Mouse (Mus musculus): ENCODE data around the gene B4galnt3. TPM values are rescaled to one million over a fixed set of nuclear protein-coding genes. Genes with fewer than 3 reads are reported as not detected.
A peak's percentile ranks its signal among the peaks of the same experiment; 100 is the strongest.

B4galnt3 gene
- polyA plus RNA-seq, 1 experiment, result 15.8 TPM

GRCm38 (mm10) chr6:120255701-120256100, 38.7 kb downstream of the B4galnt3 start:
- H3K36me3 ChIP-seq (ENCODE audit: control insufficient read depth, insufficient read depth, low read length), result no peaks in the 10 kb centered on the region
- 83% methylated on average over 12 of the region's 12 CpGs for WGBS
- TF ChIP-seq CTCF (IDR thresholded peaks at IDR 0.05; ENCODE audit: extremely low read depth, insufficient read length, insufficient replicate concordance, low read depth, low read length), result no peak
- no peak for TF ChIP-seq POLR2A (IDR thresholded peaks at IDR 0.05; ENCODE audit: low read depth, low read length)
- H3K4me3 ChIP-seq (ENCODE audit: low read depth, low read length), result no peak overlapping the region
- peak overlapping the region; percentile 93 for H3K27ac ChIP-seq (ENCODE audit: insufficient read depth, low read depth, low read length)
- H3K4me1 ChIP-seq (ENCODE audit: control insufficient read depth, insufficient read depth, insufficient read length, low read length), result peaks cover 20% of the 10 kb centered on the region
- H3K27me3 ChIP-seq (ENCODE audit: control insufficient read depth, insufficient read depth, low read length), result no peaks in the 10 kb centered on the region

GRCm38 (mm10) chr6:120255144-120255543, 39.2 kb downstream of the B4galnt3 start:
- peak overlapping the region; percentile 93 for H3K27ac ChIP-seq (ENCODE audit: insufficient read depth, low read depth, low read length)
- TF ChIP-seq CTCF (IDR thresholded peaks at IDR 0.05; ENCODE audit: extremely low read depth, insufficient read length, insufficient replicate concordance, low read depth, low read length), result no peak
- TF ChIP-seq POLR2A (IDR thresholded peaks at IDR 0.05; ENCODE audit: low read depth, low read length), result no peak
- H3K27me3 ChIP-seq (ENCODE audit: control insufficient read depth, insufficient read depth, low read length), result no peaks in the 10 kb centered on the region
- WGBS, result 35% methylated on average over 4 of the region's 4 CpGs
- no peak overlapping the region for H3K4me3 ChIP-seq (ENCODE audit: low read depth, low read length)
- H3K36me3 ChIP-seq (ENCODE audit: control insufficient read depth, insufficient read depth, low read length), result no peaks in the 10 kb centered on the region
- H3K4me1 ChIP-seq (ENCODE audit: control insufficient read depth, insufficient read depth, insufficient read length, low read length), result peaks cover 26% of the 10 kb centered on the region

GRCm38 (mm10) chr6:120254640-120255039, 39.7 kb downstream of the B4galnt3 start:
- 14% methylated on average over 4 of the region's 4 CpGs for WGBS
- H3K27ac ChIP-seq (ENCODE audit: insufficient read depth, low read depth, low read length), result peak overlapping the region; percentile 93
- no peaks in the 10 kb centered on the region for H3K36me3 ChIP-seq (ENCODE audit: control insufficient read depth, insufficient read depth, low read length)
- H3K4me1 ChIP-seq (ENCODE audit: control insufficient read depth, insufficient read depth, insufficient read length, low read length), result peaks cover 31% of the 10 kb centered on the region
- no peak for TF ChIP-seq POLR2A (IDR thresholded peaks at IDR 0.05; ENCODE audit: low read depth, low read length)
- peak; percentile 55; the same call in 1 of the 2 replicates for TF ChIP-seq CTCF (IDR thresholded peaks at IDR 0.05; ENCODE audit: extremely low read depth, insufficient read length, insufficient replicate concordance, low read depth, low read length)
- H3K27me3 ChIP-seq (ENCODE audit: control insufficient read depth, insufficient read depth, low read length), result no peaks in the 10 kb centered on the region
- H3K4me3 ChIP-seq (ENCODE audit: low read depth, low read length), result peak overlapping the region; percentile 23; the same call in 1 of the 2 replicates

- H3K4me1 ChIP-seq (ENCODE audit: control insufficient read depth, insufficient read depth, insufficient read length, low read length), result peaks cover 32% of the 10 kb centered on the region
- peak overlapping the region; percentile 30 for H3K27ac ChIP-seq (ENCODE audit: insufficient read depth, low read depth, low read length)
- H3K27me3 ChIP-seq (ENCODE audit: control insufficient read depth, insufficient read depth, low read length), result no peaks in the 10 kb centered on the region
- no peak overlapping the region for H3K4me3 ChIP-seq (ENCODE audit: low read depth, low read length)
- no peaks in the 10 kb centered on the region for H3K36me3 ChIP-seq (ENCODE audit: control insufficient read depth, insufficient read depth, low read length)
- TF ChIP-seq CTCF (IDR thresholded peaks at IDR 0.05; ENCODE audit: extremely low read depth, insufficient read length, insufficient replicate concordance, low read depth, low read length) (no peak), POLR2A (IDR thresholded peaks at IDR 0.05; ENCODE audit: low read depth, low read length) (no peak)
- 55% methylated on average over 2 of the region's 2 CpGs for WGBS
Observed at GRCm38 (mm10) chr6:120252741-120253140, 41.6 kb downstream of the B4galnt3 start.

- no peak for TF ChIP-seq CTCF (IDR thresholded peaks at IDR 0.05; ENCODE audit: extremely low read depth, insufficient read length, insufficient replicate concordance, low read depth, low read length)
- no peak for TF ChIP-seq POLR2A (IDR thresholded peaks at IDR 0.05; ENCODE audit: low read depth, low read length)
- Histone ChIP-seq H3K4me3 (ENCODE audit: low read depth, low read length) (0 out of 2 replicates have a peak overlapping the region, but pooled peaks have one; percentile 2), H3K27me3 (ENCODE audit: control insufficient read depth, insufficient read depth, low read length) (no peaks in the 10 kb centered on the region), H3K4me1 (ENCODE audit: control insufficient read depth, insufficient read depth, insufficient read length, low read length) (peaks cover 28% of the 10 kb centered on the region), H3K27ac (ENCODE audit: insufficient read depth, low read depth, low read length) (peak overlapping the region; percentile 76), H3K36me3 (ENCODE audit: control insufficient read depth, insufficient read depth, low read length) (no peaks in the 10 kb centered on the region)
- WGBS, result 22% methylated on average over 7 of the region's 7 CpGs
Observed at GRCm38 (mm10) chr6:120251010-120251409, 43.3 kb downstream of the B4galnt3 start.

- Histone ChIP-seq H3K27ac (ENCODE audit: insufficient read depth, low read depth, low read length) (no peak overlapping the region), H3K4me3 (ENCODE audit: low read depth, low read length) (no peak overlapping the region), H3K4me1 (ENCODE audit: control insufficient read depth, insufficient read depth, insufficient read length, low read length) (peaks cover 21% of the 10 kb centered on the region), H3K36me3 (ENCODE audit: control insufficient read depth, insufficient read depth, low read length) (no peaks in the 10 kb centered on the region), H3K27me3 (ENCODE audit: control insufficient read depth, insufficient read depth, low read length) (no peaks in the 10 kb centered on the region)
- WGBS, result 70% methylated on average over 5 of the region's 5 CpGs
- TF ChIP-seq CTCF (IDR thresholded peaks at IDR 0.05; ENCODE audit: extremely low read depth, insufficient read length, insufficient replicate concordance, low read depth, low read length), result no peak
- no peak for TF ChIP-seq POLR2A (IDR thresholded peaks at IDR 0.05; ENCODE audit: low read depth, low read length)
Observed at GRCm38 (mm10) chr6:120249831-120250230, 44.5 kb downstream of the B4galnt3 start.

- 88% methylated on average over 5 of the region's 5 CpGs for WGBS
- Histone ChIP-seq H3K4me3 (ENCODE audit: low read depth, low read length) (no peak overlapping the region), H3K27me3 (ENCODE audit: control insufficient read depth, insufficient read depth, low read length) (no peaks in the 10 kb centered on the region), H3K36me3 (ENCODE audit: control insufficient read depth, insufficient read depth, low read length) (no peaks in the 10 kb centered on the region), H3K27ac (ENCODE audit: insufficient read depth, low read depth, low read length) (no peak overlapping the region), H3K4me1 (ENCODE audit: control insufficient read depth, insufficient read depth, insufficient read length, low read length) (peaks cover 24% of the 10 kb centered on the region; the same call in 1 of the 2 replicates)
- TF ChIP-seq POLR2A (IDR thresholded peaks at IDR 0.05; ENCODE audit: low read depth, low read length), result no peak
- no peak for TF ChIP-seq CTCF (IDR thresholded peaks at IDR 0.05; ENCODE audit: extremely low read depth, insufficient read length, insufficient replicate concordance, low read depth, low read length)
Observed at GRCm38 (mm10) chr6:120246676-120247075, 47.7 kb downstream of the B4galnt3 start.

Measured in small intestine, adult 2 months (tissue).